Mouse (Mus musculus): ENCODE results near the gene Gm11099. TPM values are rescaled to one million over a fixed set of nuclear protein-coding genes. Genes with fewer than 3 reads are reported as not detected.

The Gm11099 gene
- not detected in 2 replicates for polyA plus RNA-seq (2016; fragmentation: Nextera tagmentation; extraction: Ambion mirVana)

DNA sequence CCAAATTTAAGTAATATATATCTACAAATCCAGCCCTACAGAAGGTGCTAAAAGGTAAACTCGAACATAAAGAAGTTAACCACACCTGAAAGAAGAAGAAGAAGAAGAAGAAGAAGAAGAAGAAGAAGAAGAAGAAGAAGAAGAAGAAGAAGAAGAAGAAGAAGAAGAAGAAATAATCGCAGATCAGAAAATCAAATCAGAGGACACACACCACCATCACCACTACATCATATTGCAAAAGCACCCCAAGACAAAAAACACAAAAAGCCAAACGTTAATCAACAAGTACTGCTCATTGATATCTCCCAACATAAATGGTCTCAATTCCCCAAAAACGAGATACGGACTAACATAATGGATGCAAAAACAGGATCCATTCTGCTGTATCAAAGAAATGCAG is at the start of gene Gm11099:
Gene Gm11099, plus strand, starts transcription at position 301 of the 400 bp plus-strand sequence.
- no peaks in the 10 kb centered on the region for H3K9me3 ChIP-seq (replicated peaks)
- no peak within 1 kb of the TSS for H3K27ac ChIP-seq (replicated peaks)
- no peaks in the 10 kb centered on the region for H3K4me1 ChIP-seq
- H3K36me3 ChIP-seq = no peaks in the 10 kb centered on the region
- no peak within 1 kb of the TSS for H3K4me3 ChIP-seq
- H3K27me3 ChIP-seq (ENCODE audit: low read depth, poor library complexity, severe bottlenecking) = no peaks in the 10 kb centered on the region
- DNase-seq (ENCODE audit: low spot score) = no peak
- WGBS = 94% methylated on average over 5 of the region's 5 CpGs

DNA sequence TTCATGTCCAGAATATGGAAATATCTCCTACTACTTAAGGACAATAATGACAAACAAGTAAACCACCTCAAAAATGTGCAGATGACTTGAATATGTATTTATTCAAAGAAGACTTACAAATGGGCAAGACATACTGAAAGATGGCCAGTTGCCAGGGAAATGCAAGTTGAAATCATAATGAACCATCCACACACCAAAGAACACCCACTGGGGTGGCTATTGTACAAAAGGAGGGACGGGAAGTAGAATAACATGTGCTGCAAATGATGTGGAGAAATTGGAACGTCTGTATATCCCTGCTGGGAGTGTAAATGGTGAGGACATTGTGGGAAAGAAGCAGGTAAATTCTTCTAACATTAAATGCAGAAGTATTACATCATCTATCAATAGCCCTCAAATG is 46.3 kb upstream of the Gm11099 start:
- Histone ChIP-seq H3K4me3 (no peak overlapping the region), H3K27ac (replicated peaks) (no peak overlapping the region), H3K4me1 (no peaks in the 10 kb centered on the region), H3K9me3 (replicated peaks) (no peaks in the 10 kb centered on the region), H3K27me3 (ENCODE audit: low read depth, poor library complexity, severe bottlenecking) (no peaks in the 10 kb centered on the region), H3K36me3 (no peaks in the 10 kb centered on the region)
- no peak for DNase-seq (ENCODE audit: low spot score)
- WGBS = 79% methylated on average over 2 of the region's 2 CpGs

DNA sequence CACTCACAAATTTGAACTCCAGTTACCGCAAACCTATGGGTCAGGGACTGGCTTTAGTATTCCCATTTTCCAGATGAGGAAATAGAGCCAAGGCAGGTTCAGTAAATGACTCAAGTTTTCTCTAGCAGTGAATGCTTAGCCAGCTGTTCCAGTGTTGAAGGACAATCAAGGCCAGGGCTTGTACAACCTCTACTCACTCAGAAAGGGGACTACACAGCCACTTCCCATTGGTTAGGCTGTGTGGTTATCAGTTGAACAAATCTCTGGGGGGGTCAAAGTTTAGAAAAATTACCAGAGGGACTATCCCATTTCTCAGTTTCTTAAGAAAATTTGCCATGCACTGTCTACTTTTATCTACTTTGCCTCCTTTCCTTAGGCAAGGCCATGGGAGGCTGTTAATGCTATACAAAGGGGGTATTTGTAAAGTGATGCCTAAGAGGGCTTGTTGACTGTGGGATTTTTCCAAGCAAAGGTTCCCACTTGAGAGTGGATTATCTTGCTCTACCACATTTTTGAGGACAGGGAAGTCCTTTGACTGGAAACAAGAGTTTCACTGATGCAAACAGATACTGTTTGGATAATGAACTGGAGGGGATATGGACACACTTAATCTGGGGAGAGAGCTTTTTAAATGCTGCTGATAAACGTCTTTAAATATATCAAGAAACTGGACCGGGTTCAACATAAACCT is 30.2 kb upstream of the Gm11099 start:
- peaks cover 10% of the 10 kb centered on the region; the same call in 1 of the 2 replicates for H3K27me3 ChIP-seq (ENCODE audit: low read depth, poor library complexity, severe bottlenecking)
- WGBS = 76% methylated on average over 3 of the region's 3 CpGs
- no peaks in the 10 kb centered on the region for H3K36me3 ChIP-seq
- peaks cover 5% of the 10 kb centered on the region; the same call in 1 of the 2 replicates for H3K4me1 ChIP-seq
- no peaks in the 10 kb centered on the region for H3K9me3 ChIP-seq (replicated peaks)
- H3K27ac ChIP-seq (replicated peaks) = no peak overlapping the region
- H3K4me3 ChIP-seq = no peak overlapping the region
- no peak for DNase-seq (ENCODE audit: low spot score)

DNA sequence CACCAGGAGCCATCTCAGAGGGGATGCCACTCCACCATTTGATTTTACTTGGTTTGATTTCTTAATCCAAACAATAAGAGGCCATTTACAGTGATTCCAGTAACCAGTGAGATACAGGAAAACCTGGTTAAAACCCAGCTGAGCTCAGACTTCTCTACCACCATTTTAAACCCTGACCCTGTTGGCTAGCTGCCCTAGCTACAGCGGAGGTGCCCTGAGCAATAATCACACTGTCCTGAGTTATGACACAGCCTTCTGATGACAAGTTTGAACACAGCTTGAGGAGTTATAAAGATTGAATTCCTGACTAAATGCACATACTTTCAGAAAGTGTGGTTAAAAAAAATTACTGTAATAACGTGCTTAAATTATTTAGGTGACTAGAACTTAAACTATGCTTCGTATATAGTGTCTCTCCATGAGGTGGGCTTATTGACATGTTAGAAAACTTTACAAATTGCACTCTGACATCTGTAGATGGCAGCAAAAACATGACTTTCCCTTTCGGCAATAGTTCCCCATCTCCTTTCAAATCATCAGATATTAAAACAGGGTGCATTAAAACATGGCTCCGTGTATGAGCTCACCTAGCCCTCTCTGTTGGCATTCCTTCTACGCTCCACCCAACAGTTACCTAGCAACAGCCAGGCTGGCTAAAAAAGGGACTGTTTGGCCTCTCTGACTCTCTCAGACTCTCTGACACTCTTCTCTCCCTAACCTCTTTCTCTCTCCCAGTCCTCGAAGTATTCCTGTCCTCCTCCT is 29.1 kb upstream of the Gm11099 start:
- WGBS = 70% methylated on average over 7 of the region's 7 CpGs
- H3K9me3 ChIP-seq (replicated peaks) = no peaks in the 10 kb centered on the region
- no peak for DNase-seq (ENCODE audit: low spot score)
- peaks cover 5% of the 10 kb centered on the region; the same call in 1 of the 2 replicates for H3K4me1 ChIP-seq
- no peak overlapping the region for H3K4me3 ChIP-seq
- peaks cover 10% of the 10 kb centered on the region; the same call in 1 of the 2 replicates for H3K27me3 ChIP-seq (ENCODE audit: low read depth, poor library complexity, severe bottlenecking)
- no peaks in the 10 kb centered on the region for H3K36me3 ChIP-seq
- 0 out of 2 replicates have a peak overlapping the region, but pooled peaks have one; percentile 13 for H3K27ac ChIP-seq (replicated peaks)

DNA sequence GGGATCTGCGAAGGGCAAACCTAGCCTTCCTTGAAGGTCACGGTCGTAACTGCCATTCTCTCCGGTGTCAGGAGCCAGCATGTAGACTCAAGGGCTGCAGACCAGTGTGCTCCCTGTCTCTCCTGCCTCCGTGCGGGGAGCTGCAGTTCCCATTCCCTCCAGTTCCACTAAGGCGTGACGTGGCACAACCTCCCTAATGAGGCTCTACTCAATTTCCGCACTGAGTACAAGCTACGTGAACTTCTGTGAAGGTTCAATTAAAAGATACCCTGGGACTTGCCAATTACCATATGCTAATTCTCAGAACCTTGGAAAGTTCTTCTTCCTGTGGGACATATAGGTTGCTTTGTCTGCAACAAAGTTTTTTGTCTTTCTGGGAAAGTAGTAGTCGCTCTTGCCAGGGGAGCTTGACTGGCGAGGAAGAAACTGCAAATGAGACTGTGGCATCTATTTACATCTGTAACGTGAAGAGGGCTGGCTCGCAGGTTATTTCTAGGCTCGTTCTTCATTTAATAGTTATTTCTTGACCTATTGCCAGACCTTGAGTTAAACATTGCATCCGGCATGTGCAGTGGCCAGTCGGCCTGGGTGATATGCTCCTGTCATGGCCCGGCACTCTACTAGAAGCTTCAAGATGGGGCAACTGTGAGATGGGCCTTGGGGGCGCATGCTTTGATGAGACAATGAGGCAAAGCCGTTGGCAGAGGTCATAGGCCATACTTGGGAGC is 26.8 kb upstream of the Gm11099 start:
- Histone ChIP-seq H3K9me3 (replicated peaks) (no peaks in the 10 kb centered on the region), H3K27me3 (ENCODE audit: low read depth, poor library complexity, severe bottlenecking) (no peaks in the 10 kb centered on the region; the same call in 1 of the 2 replicates), H3K27ac (replicated peaks) (no peak overlapping the region), H3K4me3 (no peak overlapping the region), H3K36me3 (no peaks in the 10 kb centered on the region), H3K4me1 (peaks cover 5% of the 10 kb centered on the region; the same call in 1 of the 2 replicates)
- DNase-seq (ENCODE audit: low spot score) = no peak
- 93% methylated on average over 20 of the region's 20 CpGs for WGBS

DNA sequence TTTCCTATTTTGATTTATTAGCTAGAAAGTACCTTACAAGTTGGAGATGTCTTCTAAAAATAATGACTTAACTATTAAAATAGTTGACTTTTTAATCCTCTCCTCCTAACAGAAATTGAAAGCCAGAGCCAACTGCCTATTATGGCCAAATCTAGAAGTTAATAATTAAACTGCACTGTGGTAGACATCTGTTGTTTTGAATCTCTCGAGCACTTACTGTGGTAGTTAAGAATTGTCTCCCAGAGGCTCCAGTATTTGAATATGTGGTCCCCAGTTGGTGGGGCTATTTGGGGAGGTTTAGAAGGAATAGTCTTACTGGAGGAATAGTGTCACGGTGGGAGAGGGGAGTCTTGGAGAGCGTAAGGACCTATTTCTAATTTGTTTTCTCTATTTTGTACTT is 18.2 kb upstream of the Gm11099 start:
- Histone ChIP-seq H3K4me1 (peaks cover 18% of the 10 kb centered on the region), H3K36me3 (no peaks in the 10 kb centered on the region), H3K9me3 (replicated peaks) (peaks cover 3% of the 10 kb centered on the region; the same call in 1 of the 2 replicates), H3K27ac (replicated peaks) (no peak overlapping the region), H3K27me3 (ENCODE audit: low read depth, poor library complexity, severe bottlenecking) (no peaks in the 10 kb centered on the region), H3K4me3 (no peak overlapping the region)
- DNase-seq (ENCODE audit: low spot score) = no peak
- WGBS = 92% methylated on average over 3 of the region's 3 CpGs

DNA sequence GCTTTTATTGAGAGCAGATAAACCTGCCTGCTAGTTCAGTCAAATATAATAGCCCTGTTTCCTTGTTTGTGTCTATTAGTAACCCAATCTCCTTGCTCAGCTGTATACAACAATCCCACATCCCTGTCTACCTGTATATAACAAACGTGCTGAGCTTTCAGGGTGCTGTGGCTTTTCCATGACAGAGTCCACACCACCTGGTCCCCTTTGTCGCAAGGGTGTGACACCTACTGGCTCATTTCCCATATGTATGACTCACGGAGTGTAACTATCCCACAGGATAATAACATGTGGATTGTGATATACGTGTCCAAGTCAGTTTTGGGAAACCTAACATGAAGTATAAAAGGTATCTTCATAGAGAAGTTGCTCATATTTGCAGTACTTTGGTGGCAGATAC is 16.8 kb upstream of the Gm11099 start:
- Histone ChIP-seq H3K27ac (replicated peaks) (no peak overlapping the region), H3K27me3 (ENCODE audit: low read depth, poor library complexity, severe bottlenecking) (no peaks in the 10 kb centered on the region), H3K4me3 (no peak overlapping the region), H3K9me3 (replicated peaks) (peaks cover 3% of the 10 kb centered on the region; the same call in 1 of the 2 replicates), H3K36me3 (no peaks in the 10 kb centered on the region), H3K4me1 (peaks cover 28% of the 10 kb centered on the region)
- 87% methylated on average over 4 of the region's 4 CpGs for WGBS
- no peak for DNase-seq (ENCODE audit: low spot score)

DNA sequence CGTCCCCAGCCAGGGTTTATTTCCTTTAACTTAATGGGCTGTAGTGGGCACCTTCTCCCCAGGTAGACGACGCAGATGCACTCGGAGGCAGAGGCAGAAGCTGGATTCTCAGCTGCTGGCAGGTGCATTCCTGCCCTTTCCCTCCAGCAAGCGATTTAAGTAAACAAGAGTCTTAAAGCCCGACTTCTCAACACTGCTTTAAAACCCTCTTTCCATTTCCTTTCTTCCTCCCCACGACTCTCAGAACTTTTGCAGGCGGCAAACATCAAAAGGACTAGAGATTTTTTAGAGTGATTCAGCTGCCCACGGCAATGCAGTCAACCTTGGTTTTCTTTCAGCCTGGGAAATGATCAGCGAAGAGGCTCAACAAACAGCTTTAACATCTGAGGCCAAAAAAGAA is 14.7 kb upstream of the Gm11099 start:
- no peak overlapping the region for H3K4me3 ChIP-seq
- H3K9me3 ChIP-seq (replicated peaks) = peaks cover 3% of the 10 kb centered on the region; the same call in 1 of the 2 replicates
- H3K27ac ChIP-seq (replicated peaks) = no peak overlapping the region
- WGBS = 34% methylated on average over 10 of the region's 10 CpGs
- DNase-seq (ENCODE audit: low spot score) = no peak
- H3K36me3 ChIP-seq = no peaks in the 10 kb centered on the region
- H3K27me3 ChIP-seq (ENCODE audit: low read depth, poor library complexity, severe bottlenecking) = no peaks in the 10 kb centered on the region
- H3K4me1 ChIP-seq = peaks cover 25% of the 10 kb centered on the region

DNA sequence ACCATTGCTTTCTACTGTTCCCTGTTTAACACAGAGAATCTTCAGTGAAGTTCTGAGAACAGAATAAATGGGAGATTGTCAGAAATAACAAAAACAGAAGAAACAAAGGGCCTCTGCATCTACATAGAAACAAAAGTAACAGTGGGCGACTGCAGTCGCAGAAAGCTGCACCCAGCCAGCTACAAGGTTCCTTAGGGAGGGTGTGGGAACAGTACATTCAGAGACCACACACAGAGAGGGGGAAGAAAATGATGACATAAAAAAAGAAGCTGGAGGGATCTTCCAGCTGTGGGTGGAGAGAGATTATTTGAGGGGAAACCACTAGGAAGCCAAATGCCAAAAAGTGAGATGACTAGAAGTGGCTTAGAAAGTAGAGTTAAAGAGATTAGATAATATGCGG is 20.6 kb downstream of the Gm11099 start:
- peaks cover 5% of the 10 kb centered on the region for H3K4me1 ChIP-seq
- H3K36me3 ChIP-seq = no peaks in the 10 kb centered on the region
- no peak overlapping the region for H3K27ac ChIP-seq (replicated peaks)
- no peaks in the 10 kb centered on the region for H3K27me3 ChIP-seq (ENCODE audit: low read depth, poor library complexity, severe bottlenecking)
- no peak overlapping the region for H3K4me3 ChIP-seq
- H3K9me3 ChIP-seq (replicated peaks) = no peaks in the 10 kb centered on the region
- DNase-seq (ENCODE audit: low spot score) = no peak
- 46% methylated on average over 3 of the region's 3 CpGs for WGBS

DNA sequence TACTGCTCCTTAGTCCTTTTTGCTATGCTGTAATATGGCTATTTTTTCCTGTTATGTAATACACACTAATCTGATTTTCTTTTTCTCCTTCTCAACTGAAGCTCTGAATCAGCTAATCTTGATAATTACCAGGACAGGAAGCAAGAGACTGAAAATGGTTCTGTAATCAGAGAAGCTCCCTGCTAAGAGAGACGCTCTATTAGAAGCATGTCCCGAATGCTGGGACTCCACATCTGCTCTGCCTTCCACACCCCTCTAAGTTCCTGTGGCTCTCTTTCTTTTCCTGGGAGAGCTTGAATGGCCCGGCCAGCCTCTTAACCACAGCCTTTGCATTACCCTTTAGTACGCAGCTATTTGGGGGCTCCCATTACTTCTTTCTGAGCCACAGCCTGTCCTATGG is 45.8 kb downstream of the Gm11099 start:
- DNase-seq (ENCODE audit: low spot score) = no peak
- Histone ChIP-seq H3K36me3 (no peaks in the 10 kb centered on the region), H3K4me3 (no peak overlapping the region), H3K27ac (replicated peaks) (no peak overlapping the region), H3K27me3 (ENCODE audit: low read depth, poor library complexity, severe bottlenecking) (no peaks in the 10 kb centered on the region), H3K4me1 (peaks cover 7% of the 10 kb centered on the region), H3K9me3 (replicated peaks) (no peaks in the 10 kb centered on the region)
- 65% methylated on average over 4 of the region's 4 CpGs for WGBS

DNA sequence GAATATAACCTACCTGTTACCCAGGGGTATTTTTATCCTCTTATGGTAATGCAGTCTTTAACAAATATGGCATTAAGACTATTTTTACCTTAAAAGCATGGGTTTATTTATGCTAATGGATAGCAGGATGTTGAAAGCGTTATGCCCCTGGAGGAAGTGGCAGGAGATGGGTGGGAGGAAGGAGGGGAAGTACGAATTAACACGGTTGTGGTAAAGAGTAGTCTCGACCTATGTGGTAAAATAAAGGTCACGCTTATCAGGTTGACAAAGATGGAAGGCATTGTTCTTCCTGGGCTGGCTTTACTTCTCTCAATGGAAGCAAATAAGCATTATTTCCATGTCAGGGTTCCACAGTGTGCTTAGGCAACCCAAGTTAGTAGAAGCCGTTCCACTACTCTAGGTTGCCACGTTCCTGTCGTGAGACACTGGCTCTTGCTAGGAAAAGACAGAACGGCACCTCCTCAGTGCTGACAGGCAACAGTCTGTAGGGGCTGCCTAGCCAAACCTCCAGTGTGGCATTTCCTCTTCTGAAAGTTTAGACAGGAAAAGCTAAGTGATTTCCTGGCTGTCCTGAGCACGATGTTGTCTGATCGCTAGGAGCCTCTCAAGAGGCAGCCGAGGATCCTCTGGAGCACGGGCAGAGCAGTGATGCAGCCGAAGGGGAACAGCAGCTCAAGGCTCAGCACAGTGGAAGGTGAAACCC is 47.7 kb downstream of the Gm11099 start:
- DNase-seq (ENCODE audit: low spot score) = peak; percentile 14
- WGBS = 56% methylated on average over 14 of the region's 14 CpGs
- no peaks in the 10 kb centered on the region for H3K27me3 ChIP-seq (ENCODE audit: low read depth, poor library complexity, severe bottlenecking)
- no peaks in the 10 kb centered on the region for H3K36me3 ChIP-seq
- no peaks in the 10 kb centered on the region for H3K9me3 ChIP-seq (replicated peaks)
- no peak overlapping the region for H3K4me3 ChIP-seq
- H3K27ac ChIP-seq (replicated peaks) = 0 out of 2 replicates have a peak overlapping the region, but pooled peaks have one; percentile 18
- peaks cover 7% of the 10 kb centered on the region for H3K4me1 ChIP-seq

DNA sequence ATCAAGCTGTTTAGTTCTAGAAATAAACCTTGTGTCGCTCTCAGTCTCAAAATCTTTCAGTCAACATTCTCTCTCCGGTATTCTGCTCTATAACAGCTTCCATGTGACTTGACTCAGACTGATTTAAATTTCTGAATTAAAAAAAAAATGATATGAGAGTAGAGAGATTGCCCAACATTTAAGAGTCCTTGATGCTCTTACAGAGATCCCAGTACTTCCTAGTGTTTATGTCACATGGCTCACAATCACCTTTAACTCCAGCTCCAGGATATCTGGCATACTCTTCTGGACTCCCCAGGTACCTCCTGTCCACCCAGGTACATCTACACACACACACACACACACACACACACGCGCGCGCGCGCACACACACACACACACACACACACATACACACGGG is 53.1 kb downstream of the Gm11099 start:
- no peak for DNase-seq (ENCODE audit: low spot score)
- H3K9me3 ChIP-seq (replicated peaks) = no peaks in the 10 kb centered on the region; the same call in 1 of the 2 replicates
- H3K27me3 ChIP-seq (ENCODE audit: low read depth, poor library complexity, severe bottlenecking) = no peaks in the 10 kb centered on the region
- 97% methylated on average over 9 of the region's 9 CpGs for WGBS
- H3K4me1 ChIP-seq = no peaks in the 10 kb centered on the region; the same call in 1 of the 2 replicates
- H3K4me3 ChIP-seq = no peak overlapping the region
- H3K36me3 ChIP-seq = no peaks in the 10 kb centered on the region
- no peak overlapping the region for H3K27ac ChIP-seq (replicated peaks)

Measured in midbrain, embryonic 10.5 days (tissue).